Mouse (Mus musculus) frontal cortex, adult (tissue): ENCODE data around the gene Sbsn.
A peak's percentile ranks its signal among the peaks of the same experiment; 100 is the strongest.
"Not testable (repeated sequence)": the region's sequence is repeated elsewhere in the genome, so short reads cannot be mapped to it uniquely, and the experiment has no call there.

Source experiments
- ATAC-seq: cut with Nextera tagmentation; 2 replicates; pipeline ENCODE4 v1.9.2; 2017; ENCODE audit warnings: mild to moderate bottlenecking, moderate library complexity, mixed read lengths; ENCODE audit not compliant: low TSS enrichment

Gene Sbsn

GRCm38 (mm10) chr7:30751086-30751669, at the start of gene Sbsn:
TSS of gene Sbsn (plus strand) at chr7:30751471.
- ATAC-seq, result no peak

DNA sequence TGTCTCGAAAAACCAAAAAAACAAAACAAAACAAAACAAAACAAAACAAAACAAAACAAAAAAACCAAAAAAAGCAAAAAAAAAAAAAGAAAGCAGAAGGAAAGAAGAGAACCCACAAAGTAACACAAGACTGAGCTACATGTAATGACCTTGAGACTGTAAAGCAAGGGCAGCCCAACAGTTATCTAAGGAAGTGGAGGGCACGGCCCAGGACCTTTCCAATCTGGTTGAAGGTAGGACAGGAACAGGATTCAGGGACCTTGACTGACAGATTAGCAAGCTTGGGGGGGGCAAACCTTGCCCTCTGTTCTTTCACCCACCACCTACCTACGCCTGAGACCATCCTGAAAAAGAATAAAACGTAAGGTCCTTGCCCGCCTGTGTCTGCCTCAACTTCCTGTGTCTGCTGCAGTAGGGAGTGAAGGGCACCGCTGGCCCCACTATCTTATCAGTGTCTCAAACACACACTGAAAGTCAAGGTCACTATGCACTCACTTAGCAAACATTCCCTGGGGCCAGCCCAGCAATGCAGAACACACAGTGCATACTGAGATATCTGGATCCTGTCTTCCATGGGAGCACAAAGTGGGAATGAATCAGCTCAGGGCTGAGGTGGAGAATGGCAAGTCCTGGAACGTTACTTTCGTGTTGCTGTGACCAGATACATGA, 44.9 kb upstream of the Sbsn start:
- no peak for ATAC-seq

DNA sequence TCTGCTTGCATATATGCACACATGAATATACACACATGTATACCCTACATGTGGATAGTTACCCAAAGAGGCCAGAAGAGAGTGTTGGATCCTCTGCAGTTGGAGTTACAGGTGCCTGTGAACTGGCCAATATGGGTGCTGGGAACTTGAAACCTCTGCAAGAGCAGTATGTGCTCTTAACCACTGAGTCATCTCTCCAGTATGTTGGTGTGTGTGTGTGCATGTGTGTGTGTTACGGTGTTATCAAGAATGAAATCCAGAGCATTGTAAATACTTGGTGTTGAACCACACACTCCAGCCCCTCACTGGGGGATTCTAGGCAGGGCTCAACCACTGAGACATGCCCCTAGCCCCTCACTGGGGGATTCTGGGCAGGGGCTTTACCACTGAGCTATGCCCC, 43.8 kb upstream of the Sbsn start:
- ATAC-seq, result no peak

DNA sequence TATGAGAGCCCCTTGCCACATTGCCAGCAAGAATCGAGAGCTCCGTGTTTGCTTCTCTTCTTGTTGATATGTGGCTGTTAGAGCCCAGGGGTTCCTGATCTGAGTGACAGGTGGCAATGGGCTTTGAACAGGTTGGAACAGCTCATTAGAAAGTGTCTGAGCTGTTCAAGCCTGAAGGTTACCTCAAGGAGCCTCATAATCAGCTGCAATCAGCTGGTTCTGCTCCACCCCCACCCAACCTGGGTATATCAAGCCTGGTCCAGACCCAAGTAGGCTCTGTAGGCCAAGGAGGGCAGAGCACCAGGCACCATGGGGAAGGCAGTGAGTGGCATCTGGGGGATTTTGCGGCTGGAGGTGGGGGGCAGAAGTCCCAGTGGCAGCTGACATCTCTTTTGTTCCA, 39.3 kb upstream of the Sbsn start, which contains the start of gene Atp4a:
Gene Atp4a (plus strand): TSS at position 268 of the 400 bp plus-strand sequence.
- no peak for ATAC-seq

GRCm38 (mm10) chr7:30717006-30717715, 34.1 kb upstream of the Sbsn start:
- peak; percentile 34; the same call in 1 of the 2 replicates for ATAC-seq

GRCm38 (mm10) chr7:30717716-30718046, 33.6 kb upstream of the Sbsn start:
- no peak for ATAC-seq

GRCm38 (mm10) chr7:30719669-30720068, 31.6 kb upstream of the Sbsn start:
- no peak for ATAC-seq

- ATAC-seq, result no peak
Observed at GRCm38 (mm10) chr7:30721286-30721685, 30.0 kb upstream of the Sbsn start.

- no peak for ATAC-seq
Observed at GRCm38 (mm10) chr7:30723274-30723953, 27.9 kb upstream of the Sbsn start.

GRCm38 (mm10) chr7:30728214-30728613, 23.1 kb upstream of the Sbsn start:
- ATAC-seq, result no peak

DNA sequence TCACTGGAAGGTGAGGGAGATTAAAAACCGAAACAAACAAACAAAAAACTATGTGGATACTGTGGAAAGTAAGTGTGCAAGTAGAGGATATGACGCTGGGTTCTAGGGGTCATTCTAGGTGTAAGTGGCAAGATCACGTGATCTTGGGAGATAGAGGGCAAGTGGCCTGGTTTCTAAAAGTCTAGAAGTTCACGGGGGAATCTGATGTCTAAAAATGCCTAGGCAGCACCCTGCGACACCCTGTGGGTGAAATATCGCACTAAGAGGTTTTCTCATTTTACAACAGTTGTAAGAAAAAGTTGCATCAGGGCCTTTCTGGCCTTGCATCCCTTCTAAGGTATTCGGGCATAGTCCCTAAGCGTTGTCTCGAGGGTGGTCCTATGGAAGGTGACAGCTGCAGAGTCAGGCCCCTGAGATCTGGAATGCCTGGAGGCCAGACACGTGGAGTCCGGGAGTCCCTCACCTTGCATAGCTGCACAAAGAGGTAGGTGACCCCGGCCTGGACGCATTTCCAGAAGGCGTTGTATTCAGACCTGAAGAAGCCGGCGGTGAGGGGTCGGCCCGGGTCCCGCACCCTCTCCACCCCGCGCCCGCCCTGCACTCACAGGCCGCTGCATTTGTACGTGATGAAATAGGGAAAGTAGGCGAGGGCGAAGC, 22.4 kb upstream of the Sbsn start:
- peak; percentile 26; the same call in 1 of the 2 replicates for ATAC-seq

GRCm38 (mm10) chr7:30729396-30730063, 21.7 kb upstream of the Sbsn start, which contains the start of gene Tmem147:
TSS of gene Tmem147 (minus strand) at chr7:30729540.
- ATAC-seq, result peak; percentile 94

- ATAC-seq, result not testable (repeated sequence)
Observed at GRCm38 (mm10) chr7:30730064-30730722, 21.1 kb upstream of the Sbsn start.

GRCm38 (mm10) chr7:30736211-30736610, 15.1 kb upstream of the Sbsn start:
- ATAC-seq, result no peak

- not testable (repeated sequence) for ATAC-seq
Observed at GRCm38 (mm10) chr7:30742570-30742969, 8.7 kb upstream of the Sbsn start.

GRCm38 (mm10) chr7:30743617-30744016, 7.7 kb upstream of the Sbsn start, which contains the start of gene Gapdhs:
TSS of gene Gapdhs (minus strand) at chr7:30743681.
- not testable (repeated sequence) for ATAC-seq

GRCm38 (mm10) chr7:30744022-30744598, 7.2 kb upstream of the Sbsn start:
- ATAC-seq, result no peak

GRCm38 (mm10) chr7:30747525-30748204, 3.6 kb upstream of the Sbsn start:
- ATAC-seq, result no peak

GRCm38 (mm10) chr7:30749824-30750606, 1.3 kb upstream of the Sbsn start:
- no peak; the same call in 1 of the 2 replicates for ATAC-seq
